Mouse (Mus musculus) frontal cortex, adult 2 months (tissue): ENCODE data around the gene Sez6l. TPM values are rescaled to one million over a fixed set of nuclear protein-coding genes. Genes with fewer than 3 reads are reported as not detected.

ENCODE experiments used
- DNase-seq, 2 experiments: peaks; one replicate each; pipeline ENCODE4 v3.0.0; 2022; ENCODE audit warnings: low spot score in 1 of 2; ENCODE audit errors: extremely low spot score in 1 of 2
- polyA plus RNA-seq: library from polyadenylated mRNA; depleted of rRNA; stranded (reverse); fragments of >200 nt; gene quantifications from 2 replicates; pipeline ENCODE4 v1.2.3, GENCODE M21; 2012; rRNA removed

Gene Sez6l
- polyA plus RNA-seq = 82.2 and 82.5 TPM in 2 replicates

- peak in 1 of 2 experiments; percentile 78 for DNase-seq
These were observed at the start of gene Sez6l for GRCm38 (mm10) chr5:112576993-112577670. Gene Sez6l (minus strand): TSS chr5:112577185.

- DNase-seq = no peak
These were observed 48.7 kb upstream of the Sez6l start for GRCm38 (mm10) chr5:112625555-112626160.

- DNase-seq = no peak
These were observed 46.0 kb upstream of the Sez6l start for GRCm38 (mm10) chr5:112622946-112623345.

- DNase-seq = no peak
These were observed 43.3 kb upstream of the Sez6l start for GRCm38 (mm10) chr5:112620256-112620655.

- DNase-seq = no peak
These were observed 42.4 kb upstream of the Sez6l start for GRCm38 (mm10) chr5:112619344-112619743.

GRCm38 (mm10) chr5:112617602-112618247 is 40.7 kb upstream of the Sez6l start:
- no peak for DNase-seq

- no peak for DNase-seq
These were observed 39.1 kb upstream of the Sez6l start for GRCm38 (mm10) chr5:112615946-112616617.

- no peak for DNase-seq
These were observed 31.0 kb upstream of the Sez6l start for GRCm38 (mm10) chr5:112607867-112608516.

GRCm38 (mm10) chr5:112607119-112607518 is 30.1 kb upstream of the Sez6l start:
- DNase-seq = no peak

GRCm38 (mm10) chr5:112605371-112605770 is 28.4 kb upstream of the Sez6l start:
- no peak for DNase-seq

GRCm38 (mm10) chr5:112604251-112604650 is 27.3 kb upstream of the Sez6l start:
- peak in 1 of 2 experiments; percentile 38 for DNase-seq

- no peak for DNase-seq
These were observed 26.6 kb upstream of the Sez6l start for GRCm38 (mm10) chr5:112603594-112603993.

GRCm38 (mm10) chr5:112600309-112600939 is 23.4 kb upstream of the Sez6l start:
- DNase-seq = no peak

- DNase-seq = no peak
These were observed 22.7 kb upstream of the Sez6l start for GRCm38 (mm10) chr5:112599538-112600308.

- DNase-seq = no peak
These were observed 20.9 kb upstream of the Sez6l start for GRCm38 (mm10) chr5:112597876-112598275.

GRCm38 (mm10) chr5:112597307-112597706 is 20.3 kb upstream of the Sez6l start:
- DNase-seq = no peak

GRCm38 (mm10) chr5:112596729-112597128 is 19.7 kb upstream of the Sez6l start:
- no peak for DNase-seq

- no peak for DNase-seq
These were observed 19.0 kb upstream of the Sez6l start for GRCm38 (mm10) chr5:112595701-112596632.
